Mouse (Mus musculus) liver, embryonic 16.5 days (tissue): ENCODE results near the gene Zfp385a. TPM values are rescaled to one million over a fixed set of nuclear protein-coding genes. Genes with fewer than 3 reads are reported as not detected.

Experiments used
- ATAC-seq: fragments of 200-750 bp; cut with Nextera tagmentation; 2 replicates; pipeline ENCODE4 v1.8.0; 2017; ENCODE audit warnings: low read depth, mild to moderate bottlenecking, moderate number of reproducible peaks, moderate library complexity
- H3K27ac ChIP-seq: fragments of 300-500 bp; sonication (generic); 2 replicates; pipeline ENCODE4 v1.5.1; 2014; ENCODE audit warnings: mild to moderate bottlenecking, low read length
- H3K27me3 ChIP-seq: fragments of 300-500 bp; sonication (generic); 2 replicates; pipeline ENCODE4 v1.6.1; 2014; ENCODE audit warnings: low read depth, low read length, mixed read lengths; ENCODE audit not compliant: control insufficient read depth, insufficient read depth
- H3K36me3 ChIP-seq: fragments of 300-500 bp; sonication (generic); 2 replicates; pipeline ENCODE4 v1.6.1; 2014; ENCODE audit warnings: mild to moderate bottlenecking; ENCODE audit not compliant: control insufficient read depth, insufficient read depth
- H3K4me1 ChIP-seq: fragments of 300-500 bp; sonication (generic); 2 replicates; pipeline ENCODE4 v1.6.1; 2014; ENCODE audit warnings: low read depth, low read length, mixed read lengths; ENCODE audit not compliant: control insufficient read depth
- H3K4me2 ChIP-seq: fragments of 300-500 bp; sonication (generic); 2 replicates; pipeline ENCODE4 v1.6.1; 2014; ENCODE audit warnings: low read depth, low read length, mixed read lengths
- H3K4me3 ChIP-seq: fragments of 300-500 bp; sonication (generic); 2 replicates; pipeline ENCODE4 v1.5.1; 2014; ENCODE audit warnings: low read depth, mild to moderate bottlenecking, low read length
- H3K9ac ChIP-seq: fragments of 300-500 bp; sonication (generic); 2 replicates; pipeline ENCODE4 v1.6.1; 2014; ENCODE audit warnings: low read depth, low read length
- H3K9me3 ChIP-seq: fragments of 300-500 bp; sonication (generic); replicated peaks from 2 replicates; pipeline ENCODE4 v1.6.1; 2016; ENCODE audit warnings: low read length; ENCODE audit not compliant: control insufficient read depth
- WGBS: fragments of 180-500 bp; shearing (Covaris S2); extraction: QIAGEN DNeasy Blood & Tissue Kit; methylation state at CpG from one replicate; pipeline ENCODE4 v1.1.7; 2014; ENCODE audit not compliant: insufficient replicate concordance; 5-methylcytosine and 5-hydroxymethylcytosine counted together
- polyA plus RNA-seq: library from polyadenylated mRNA; unstranded; fragments of >200 nt; fragmentation: Nextera tagmentation; extraction: Ambion mirVana; gene quantifications from 2 replicates; pipeline ENCODE4 v1.2.1, GENCODE M21; 2015

Gene Zfp385a
- polyA plus RNA-seq, 1 experiment from 2014 or later = 7.0 TPM

DNA sequence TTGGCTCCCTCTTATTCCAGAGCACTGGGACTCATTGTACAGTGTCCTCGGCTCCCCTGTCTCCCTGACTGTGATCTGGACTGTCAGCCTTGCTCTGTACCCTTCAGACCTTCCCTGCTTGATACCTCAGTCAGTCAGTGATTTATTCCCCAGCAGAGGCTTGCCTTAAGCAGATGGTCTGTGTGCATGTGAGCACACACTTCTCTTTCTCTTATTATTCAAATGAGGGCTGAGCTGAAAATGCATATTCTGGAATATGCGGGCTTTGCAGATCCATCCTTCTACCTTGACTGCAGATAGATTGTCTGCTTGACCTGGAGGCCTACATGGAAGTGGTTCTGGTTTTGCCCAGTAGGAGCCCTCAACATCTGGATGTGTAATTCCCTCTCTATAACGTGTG is 41.9 kb downstream of the Zfp385a start:
- 76% methylated on average over 3 of the region's 3 CpGs for WGBS
- Histone ChIP-seq H3K36me3 (peaks cover 35% of the 10 kb centered on the region), H3K4me2 (no peak overlapping the region), H3K27ac (no peak overlapping the region), H3K9me3 (no peaks in the 10 kb centered on the region), H3K27me3 (no peaks in the 10 kb centered on the region; the same call in 1 of the 2 replicates), H3K4me1 (peaks cover 2% of the 10 kb centered on the region; the same call in 1 of the 2 replicates), H3K4me3 (no peak overlapping the region), H3K9ac (no peak overlapping the region)
- no peak for ATAC-seq

DNA sequence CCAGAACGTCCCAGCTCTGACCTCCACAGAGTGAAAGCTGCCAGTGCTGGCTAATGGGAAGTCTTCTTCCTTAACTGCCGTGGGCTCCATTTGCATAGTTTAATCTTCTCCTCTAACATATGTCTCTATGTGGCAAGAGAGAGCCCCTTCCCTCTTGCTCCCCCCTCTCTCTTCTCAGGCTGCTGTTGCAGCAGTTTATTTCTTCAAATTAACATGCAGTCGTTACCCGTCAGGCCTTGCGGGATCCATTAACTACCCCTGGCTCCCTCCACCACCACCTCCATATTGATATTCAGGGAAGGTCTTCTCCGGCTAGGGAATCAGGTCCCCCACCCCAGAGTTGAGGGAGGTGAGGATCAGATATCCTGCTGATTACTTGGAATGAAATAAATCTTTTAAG is 42.6 kb downstream of the Zfp385a start:
- H3K36me3 ChIP-seq = peaks cover 42% of the 10 kb centered on the region
- no peak for ATAC-seq

DNA sequence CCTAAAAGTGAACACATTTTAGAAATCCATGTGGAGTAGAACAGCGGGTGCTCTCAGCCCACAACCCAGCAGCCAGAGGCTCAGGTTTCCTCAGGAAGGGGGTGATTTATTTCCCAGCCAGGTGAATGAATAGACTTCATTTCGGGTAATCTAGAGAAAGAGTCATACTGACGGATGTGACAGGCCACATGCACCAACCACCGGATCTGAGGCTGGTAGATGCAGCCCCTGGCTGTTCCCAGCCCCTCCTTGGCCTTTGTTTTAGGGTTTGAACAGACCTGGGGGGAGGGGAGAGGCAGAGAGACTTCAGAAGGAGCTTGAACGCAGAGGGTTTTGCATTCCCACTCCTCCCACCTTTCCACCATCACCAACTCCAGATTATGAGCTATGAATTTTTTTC is 44.0 kb downstream of the Zfp385a start:
- Histone ChIP-seq H3K4me3 (no peak overlapping the region), H3K9me3 (no peaks in the 10 kb centered on the region), H3K27ac (no peak overlapping the region), H3K4me2 (no peak overlapping the region), H3K27me3 (no peaks in the 10 kb centered on the region), H3K4me1 (peaks cover 2% of the 10 kb centered on the region; the same call in 1 of the 2 replicates), H3K9ac (no peak overlapping the region), H3K36me3 (peaks cover 57% of the 10 kb centered on the region)
- WGBS = 39% methylated on average over 5 of the region's 5 CpGs
- ATAC-seq = no peak

More for the DNA sequence above, 42.6 kb downstream of the Zfp385a start:
- no peak overlapping the region for H3K27ac ChIP-seq
- no peak overlapping the region for H3K4me2 ChIP-seq
- WGBS = 82% methylated on average over 6 of the region's 6 CpGs
- H3K4me3 ChIP-seq = no peak overlapping the region
- no peaks in the 10 kb centered on the region for H3K27me3 ChIP-seq
- H3K9me3 ChIP-seq = no peaks in the 10 kb centered on the region
- H3K9ac ChIP-seq = no peak overlapping the region
- H3K4me1 ChIP-seq = peaks cover 2% of the 10 kb centered on the region; the same call in 1 of the 2 replicates

DNA sequence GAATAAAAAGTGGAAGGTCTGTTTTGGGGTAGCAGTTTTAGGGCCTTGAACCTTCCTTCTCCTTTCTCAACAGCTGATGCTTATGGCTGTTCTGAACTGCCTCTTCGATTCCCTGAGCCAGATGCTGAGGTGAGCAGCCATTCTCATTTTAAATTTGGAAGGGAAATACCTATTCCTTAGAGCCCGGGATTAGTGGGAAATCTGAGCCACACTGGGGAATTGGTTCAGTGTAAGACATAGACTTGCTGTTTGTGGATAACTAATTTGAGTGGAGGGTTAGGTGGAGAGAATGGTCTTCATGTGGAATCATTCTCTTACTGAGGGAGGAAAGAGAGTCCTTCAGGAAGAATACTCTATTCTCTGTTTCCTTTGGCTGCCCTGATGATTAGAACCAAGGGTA is 45.2 kb downstream of the Zfp385a start:
- Histone ChIP-seq H3K4me3 (no peak overlapping the region), H3K4me2 (no peak overlapping the region), H3K36me3 (peaks cover 65% of the 10 kb centered on the region), H3K27me3 (no peaks in the 10 kb centered on the region), H3K9ac (no peak overlapping the region), H3K27ac (no peak overlapping the region), H3K4me1 (no peaks in the 10 kb centered on the region), H3K9me3 (no peaks in the 10 kb centered on the region)
- no peak for ATAC-seq
- 85% methylated on average over 2 of the region's 2 CpGs for WGBS

DNA sequence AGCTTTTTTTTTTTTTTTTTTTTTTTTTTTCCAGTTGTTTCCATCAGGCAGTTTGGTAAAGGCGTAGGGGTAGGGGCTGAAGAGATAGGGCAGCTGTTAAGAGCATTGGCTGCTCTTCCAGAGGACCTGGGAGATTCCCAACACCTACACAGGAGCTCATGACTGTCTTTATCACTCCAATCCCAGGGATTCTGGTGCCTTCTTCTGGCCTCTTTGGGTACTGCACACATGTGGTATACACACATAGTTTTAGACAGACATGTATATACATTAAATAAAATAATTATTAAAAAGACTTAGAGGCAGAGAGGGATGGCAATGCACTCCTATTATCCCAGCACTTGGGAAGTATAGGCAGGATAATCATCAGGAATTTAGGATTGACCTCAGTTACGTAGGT is 46.5 kb downstream of the Zfp385a start:
- WGBS = 91% methylated on average over 2 of the region's 2 CpGs
- H3K4me2 ChIP-seq = no peak overlapping the region
- no peaks in the 10 kb centered on the region for H3K27me3 ChIP-seq
- H3K9ac ChIP-seq = no peak overlapping the region
- peaks cover 69% of the 10 kb centered on the region for H3K36me3 ChIP-seq
- no peak overlapping the region for H3K4me3 ChIP-seq
- ATAC-seq = no peak
- no peak overlapping the region for H3K27ac ChIP-seq
- no peaks in the 10 kb centered on the region for H3K4me1 ChIP-seq
- no peaks in the 10 kb centered on the region for H3K9me3 ChIP-seq

DNA sequence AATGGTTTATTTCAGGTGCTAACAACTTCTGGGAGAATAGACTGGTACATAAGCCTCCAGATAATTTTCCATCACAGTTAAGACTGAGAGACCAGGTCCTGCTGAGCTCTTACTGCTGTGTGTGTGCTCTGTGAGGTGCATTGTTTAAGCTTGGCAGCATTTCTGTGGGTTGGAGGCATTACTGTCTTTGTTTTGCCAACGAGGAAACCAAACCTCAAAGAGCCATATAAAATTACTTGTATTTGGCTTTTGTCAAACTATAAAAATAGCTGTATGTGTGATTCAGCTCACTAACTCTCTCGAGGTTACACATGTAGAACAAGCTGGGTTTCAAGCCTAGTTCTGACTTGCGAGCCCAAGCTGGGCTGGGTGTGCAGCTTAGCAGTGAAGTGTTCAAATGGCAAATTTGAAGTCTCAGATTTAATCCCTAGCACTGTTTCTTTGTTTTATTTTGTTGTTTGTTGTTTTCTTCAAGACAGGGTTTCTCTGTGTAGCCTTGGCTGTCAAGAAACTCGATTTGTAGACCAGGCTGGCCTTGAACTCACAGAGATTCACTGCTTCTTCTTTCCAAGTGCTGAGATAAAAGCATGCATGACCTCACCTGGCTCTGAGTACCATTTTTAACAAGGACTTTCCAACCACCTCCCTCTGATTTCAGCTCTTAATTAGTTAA is 47.1 kb downstream of the Zfp385a start:
- no peak overlapping the region for H3K4me3 ChIP-seq
- no peaks in the 10 kb centered on the region for H3K9me3 ChIP-seq
- WGBS = 90% methylated on average over 4 of the region's 4 CpGs
- no peak overlapping the region for H3K9ac ChIP-seq
- ATAC-seq = no peak
- H3K4me1 ChIP-seq = no peaks in the 10 kb centered on the region
- no peaks in the 10 kb centered on the region for H3K27me3 ChIP-seq
- H3K4me2 ChIP-seq = no peak overlapping the region
- H3K27ac ChIP-seq = no peak overlapping the region
- peaks cover 67% of the 10 kb centered on the region for H3K36me3 ChIP-seq

DNA sequence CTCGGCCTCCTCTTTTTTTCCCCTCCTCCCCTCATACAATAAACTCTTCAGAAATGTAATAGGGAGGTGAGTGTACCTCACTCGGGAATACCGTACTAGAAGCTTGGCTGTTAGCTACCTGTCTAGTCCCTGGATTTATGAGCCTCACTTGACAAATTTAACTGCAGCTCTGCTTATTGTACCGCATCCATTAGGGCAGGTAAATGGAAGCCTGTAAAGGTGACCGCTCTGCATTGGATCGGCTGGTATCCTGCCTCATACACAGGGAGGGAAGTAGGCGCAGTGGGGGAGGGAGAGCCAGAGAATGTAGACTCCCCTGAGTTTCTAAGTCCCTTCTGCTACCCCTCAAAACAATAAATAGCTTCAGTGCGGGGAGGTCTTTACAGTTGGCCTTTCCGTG is 49.0 kb downstream of the Zfp385a start:
- H3K4me2 ChIP-seq = no peak overlapping the region
- H3K36me3 ChIP-seq = peaks cover 50% of the 10 kb centered on the region
- ATAC-seq = no peak
- H3K9me3 ChIP-seq = no peaks in the 10 kb centered on the region
- no peaks in the 10 kb centered on the region for H3K27me3 ChIP-seq
- no peak overlapping the region for H3K9ac ChIP-seq
- 85% methylated on average over 9 of the region's 9 CpGs for WGBS
- H3K27ac ChIP-seq = no peak overlapping the region
- peaks cover 3% of the 10 kb centered on the region for H3K4me1 ChIP-seq
- no peak overlapping the region for H3K4me3 ChIP-seq

DNA sequence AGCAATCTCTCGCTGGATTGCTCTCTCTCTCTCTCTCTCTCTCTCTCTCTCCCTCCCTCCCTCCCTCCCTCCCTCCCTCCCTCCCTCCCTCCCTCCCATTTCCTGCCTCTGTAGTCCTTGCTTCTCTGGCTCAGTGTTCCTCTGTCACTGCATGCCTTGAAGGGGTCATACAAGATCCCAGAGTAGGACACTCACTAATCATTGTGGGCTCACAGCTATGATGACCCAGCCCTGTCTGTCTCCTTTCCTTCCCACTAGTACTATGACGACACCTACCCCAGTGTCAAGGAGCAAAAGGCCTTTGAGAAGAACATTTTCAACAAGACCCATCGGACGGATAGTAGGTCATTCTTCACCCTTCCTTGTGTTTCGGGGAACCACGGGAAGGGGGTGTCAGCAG is 49.5 kb downstream of the Zfp385a start:
- ATAC-seq = no peak
- Histone ChIP-seq H3K27ac (no peak overlapping the region), H3K27me3 (no peaks in the 10 kb centered on the region), H3K9ac (no peak overlapping the region), H3K36me3 (peaks cover 46% of the 10 kb centered on the region), H3K4me3 (no peak overlapping the region), H3K4me1 (peaks cover 7% of the 10 kb centered on the region), H3K9me3 (no peaks in the 10 kb centered on the region), H3K4me2 (no peak overlapping the region)
- WGBS = 72% methylated on average over 6 of the region's 6 CpGs

DNA sequence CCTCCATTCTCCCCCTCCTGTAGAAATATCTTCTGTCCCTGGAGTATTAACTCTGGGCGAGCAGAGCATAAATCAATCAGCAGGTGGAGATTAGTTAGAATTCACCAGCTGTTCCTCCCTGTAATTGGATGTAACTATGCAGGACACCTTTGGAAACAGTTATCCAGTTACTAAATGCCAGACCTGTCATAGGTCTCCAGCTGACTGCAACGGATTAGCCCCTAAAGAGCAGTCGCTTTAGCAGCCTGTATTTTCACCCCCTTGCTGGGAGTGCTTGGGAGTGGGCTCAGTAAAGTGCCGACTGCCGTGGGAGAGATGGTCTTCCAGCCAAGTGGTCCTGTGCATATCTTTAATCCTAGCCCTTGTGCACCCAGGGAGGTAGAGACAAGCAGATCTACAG is 50.3 kb downstream of the Zfp385a start:
- no peak for ATAC-seq
- H3K4me2 ChIP-seq = no peak overlapping the region
- 78% methylated on average over 5 of the region's 5 CpGs for WGBS
- H3K9me3 ChIP-seq = no peaks in the 10 kb centered on the region
- no peaks in the 10 kb centered on the region for H3K27me3 ChIP-seq
- peaks cover 45% of the 10 kb centered on the region for H3K36me3 ChIP-seq
- peaks cover 12% of the 10 kb centered on the region for H3K4me1 ChIP-seq
- H3K4me3 ChIP-seq = no peak overlapping the region
- H3K9ac ChIP-seq = no peak overlapping the region
- H3K27ac ChIP-seq = no peak overlapping the region
